Mouse (Mus musculus) CD4-positive, CD25-positive, alpha-beta regulatory T cell, adult 4 months (primary cell): Measurements from ENCODE around the gene Cmtm2b. TPM values are rescaled to one million over a fixed set of nuclear protein-coding genes. Genes with fewer than 3 reads are reported as not detected.

Experiments
- ATAC-seq: one replicate; pipeline ENCODE4 v1.8.0; 2017
- polyA plus RNA-seq, 2 experiments: library from polyadenylated mRNA; unstranded; fragments of 100-300 nt; shearing (Covaris generic); gene quantifications; one replicate each; pipeline ENCODE4 v1.2.1; 2017

Cmtm2b gene
- polyA plus RNA-seq, 2 experiments from 2014 or later = not detected

- no peak for ATAC-seq
Observed at GRCm38 (mm10) chr8:104342426-104342825, 20.4 kb downstream of the Cmtm2b start.

GRCm38 (mm10) chr8:104343957-104344356 is 21.9 kb downstream of the Cmtm2b start:
- peak; percentile 60 for ATAC-seq

DNA sequence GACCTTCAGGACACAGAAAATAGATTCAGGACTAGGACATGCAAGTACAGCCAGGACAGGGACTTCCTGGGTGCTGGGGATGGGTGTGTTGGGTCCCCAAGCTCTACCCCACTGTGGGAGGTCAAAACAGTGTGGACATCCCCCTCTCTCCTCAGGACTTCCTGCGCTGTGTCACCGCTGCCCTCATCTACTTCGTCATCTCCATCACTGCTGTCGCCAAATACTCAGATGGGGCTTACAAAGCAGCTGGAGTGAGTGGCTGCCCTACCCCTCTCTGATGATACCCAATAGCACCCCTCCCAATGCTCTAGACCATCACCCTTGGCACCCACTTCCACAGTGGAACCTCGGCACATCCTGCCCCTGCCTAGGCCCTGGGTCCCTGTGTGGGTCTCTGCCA is 22.6 kb downstream of the Cmtm2b start:
- no peak for ATAC-seq

DNA sequence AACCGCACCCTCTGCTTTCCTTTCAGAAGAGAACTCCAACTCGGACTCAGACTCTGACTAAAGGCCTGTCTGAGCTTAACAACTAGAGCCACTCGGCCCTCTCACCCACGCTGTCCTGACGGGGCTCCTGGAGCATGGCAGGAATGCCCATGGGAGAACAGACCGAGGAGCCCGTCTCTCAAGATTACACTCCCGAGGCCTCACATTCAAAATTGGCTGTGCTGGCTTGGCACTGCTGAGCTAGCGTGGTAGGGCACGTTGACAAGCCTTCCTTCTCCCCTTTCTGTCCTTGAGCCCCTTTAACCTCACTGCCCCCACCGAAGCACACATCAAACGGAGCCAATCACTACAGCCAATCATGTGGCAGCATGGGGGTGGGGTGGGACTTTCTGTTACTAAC is 24.7 kb downstream of the Cmtm2b start:
- no peak for ATAC-seq

DNA sequence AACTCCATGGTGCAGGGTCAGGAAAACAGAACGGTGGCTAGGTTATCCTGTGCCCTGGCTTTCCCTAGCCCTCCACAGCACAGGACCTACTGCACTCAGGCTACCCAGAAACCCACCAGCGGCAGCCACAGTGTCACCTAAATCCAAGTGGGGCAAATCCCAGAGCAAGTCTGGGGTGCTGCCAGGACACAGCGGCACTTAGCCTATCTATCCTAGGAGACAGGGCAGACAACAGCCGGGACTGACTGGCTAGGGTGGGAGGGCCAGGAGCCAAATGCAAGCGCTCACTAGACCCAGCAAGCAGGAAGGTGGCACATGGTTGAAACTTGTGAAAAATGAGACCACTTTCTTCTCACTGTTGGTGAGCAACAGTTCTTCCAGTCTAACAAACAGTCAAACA is 26.9 kb downstream of the Cmtm2b start:
- no peak for ATAC-seq

GRCm38 (mm10) chr8:104350047-104350446 is 28.0 kb downstream of the Cmtm2b start:
- no peak for ATAC-seq

DNA sequence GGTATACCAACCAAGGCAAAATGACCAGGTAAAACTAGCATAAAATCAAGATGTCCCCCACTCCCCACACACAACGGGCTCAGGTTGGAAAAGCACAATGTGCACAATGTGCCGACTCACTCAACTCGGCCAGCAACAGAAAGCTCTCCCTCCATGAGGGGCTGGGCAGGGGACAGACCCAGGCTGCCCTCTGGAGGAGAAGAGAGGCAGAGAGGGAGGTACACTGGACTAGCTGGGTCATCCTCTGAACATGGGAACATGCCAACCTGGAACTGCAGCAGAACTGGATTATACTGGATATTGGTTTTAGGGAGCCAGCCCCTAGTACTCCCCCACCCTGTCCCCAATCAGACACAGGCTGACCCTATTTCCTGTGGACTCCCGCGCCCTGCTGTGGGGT is 31.2 kb downstream of the Cmtm2b start:
- no peak for ATAC-seq

DNA sequence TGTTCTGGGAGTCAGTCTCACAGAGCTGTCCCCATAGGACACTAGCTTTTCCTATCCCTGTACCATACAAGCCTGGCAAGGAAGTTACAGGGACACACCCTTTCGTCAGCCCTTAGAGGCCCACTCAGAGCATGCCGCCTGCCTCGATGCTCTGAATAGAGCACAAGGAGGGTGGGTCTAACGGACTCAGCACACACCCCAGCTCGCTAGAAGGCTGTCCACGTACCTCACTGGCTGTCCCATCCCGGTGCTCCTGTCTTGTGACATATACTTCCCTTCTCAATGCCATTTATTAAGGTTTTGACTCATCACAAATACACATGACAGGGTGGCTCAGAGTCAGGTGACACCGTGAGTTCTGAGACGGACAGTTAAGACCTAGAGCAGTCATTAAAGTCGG is 32.5 kb downstream of the Cmtm2b start:
- no peak for ATAC-seq

DNA sequence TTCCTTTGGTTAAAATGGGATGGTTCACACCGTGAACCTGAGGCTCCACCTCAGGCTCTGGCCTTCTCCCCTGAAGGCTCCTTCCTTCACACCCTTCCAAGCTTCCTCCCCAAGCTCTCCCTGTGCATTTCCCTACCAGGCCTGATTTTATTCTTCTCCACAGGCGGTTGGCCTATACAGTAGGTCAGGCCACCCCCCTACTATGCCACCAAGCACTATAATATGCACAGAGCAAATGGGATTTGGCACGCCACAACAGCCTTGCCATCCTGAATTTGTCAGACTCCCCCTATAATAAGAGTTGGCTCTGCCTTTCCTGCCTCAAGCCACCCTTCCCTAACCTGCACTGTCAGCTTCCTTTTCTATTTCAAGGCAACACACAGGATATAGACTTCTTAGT is 36.6 kb downstream of the Cmtm2b start:
- no peak for ATAC-seq

- no peak for ATAC-seq
Observed at GRCm38 (mm10) chr8:104359778-104360456, 37.9 kb downstream of the Cmtm2b start.

- ATAC-seq = no peak
Observed at GRCm38 (mm10) chr8:104365695-104366094, 43.7 kb downstream of the Cmtm2b start.

DNA sequence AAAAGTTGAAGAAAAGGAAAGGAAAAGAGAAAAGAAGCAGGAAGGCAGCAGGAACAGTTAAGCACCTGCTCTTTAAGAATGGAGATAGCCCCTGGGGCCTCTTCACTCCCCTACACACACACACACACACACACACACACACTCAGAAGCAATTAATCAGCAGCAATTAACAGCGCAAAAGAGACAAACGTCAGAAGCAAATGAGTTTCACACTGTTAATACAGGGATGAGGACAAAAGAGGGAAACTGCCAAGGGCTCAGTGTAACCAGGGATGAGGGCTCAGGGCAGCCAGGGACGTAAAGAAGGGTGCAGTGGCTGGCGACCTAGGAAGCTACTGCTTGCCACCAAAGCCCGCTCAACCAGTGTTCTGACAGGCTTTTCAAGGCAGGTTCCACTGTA is 45.4 kb downstream of the Cmtm2b start:
- ATAC-seq = no peak

DNA sequence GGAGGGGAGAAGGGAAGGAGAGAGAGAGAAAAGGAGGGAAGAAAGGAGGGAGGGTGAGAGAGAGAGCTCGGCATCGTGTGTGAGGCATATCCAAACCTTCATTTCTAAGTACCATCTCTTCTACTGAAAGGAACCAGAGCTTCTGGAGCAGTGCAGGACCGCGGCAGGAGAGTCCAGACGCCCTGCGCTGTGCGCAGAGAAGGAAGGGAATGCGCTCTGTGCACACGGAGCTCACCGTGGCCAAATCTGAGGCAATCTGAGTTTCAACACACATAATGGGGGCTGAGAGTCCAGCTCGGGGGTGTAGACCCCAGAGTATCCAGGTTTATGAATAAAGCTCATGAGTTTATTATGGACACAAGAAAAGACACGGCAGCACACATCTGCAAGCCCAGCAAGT is 47.6 kb downstream of the Cmtm2b start:
- no peak for ATAC-seq

- ATAC-seq = no peak
Observed at GRCm38 (mm10) chr8:104370071-104370470, 48.0 kb downstream of the Cmtm2b start.

DNA sequence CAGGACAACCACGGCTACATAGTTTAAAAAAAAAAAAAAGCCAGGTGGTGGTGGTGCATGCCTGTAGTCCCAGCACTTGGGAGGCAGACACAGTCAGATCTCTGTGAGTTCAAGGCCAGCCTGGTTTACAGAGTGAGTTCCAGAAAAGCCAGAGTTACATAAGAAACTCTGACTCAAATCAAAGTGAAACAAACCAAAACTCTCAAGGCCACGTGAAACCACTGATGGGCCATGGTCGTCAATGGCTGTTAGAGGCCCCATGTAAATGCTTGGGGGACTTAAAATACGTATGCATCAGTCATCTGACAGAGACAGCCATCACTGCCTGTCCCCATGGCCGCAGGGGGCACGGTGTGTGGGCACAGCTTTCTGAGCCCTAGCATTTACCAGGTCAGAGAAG is 49.1 kb downstream of the Cmtm2b start:
- no peak for ATAC-seq

DNA sequence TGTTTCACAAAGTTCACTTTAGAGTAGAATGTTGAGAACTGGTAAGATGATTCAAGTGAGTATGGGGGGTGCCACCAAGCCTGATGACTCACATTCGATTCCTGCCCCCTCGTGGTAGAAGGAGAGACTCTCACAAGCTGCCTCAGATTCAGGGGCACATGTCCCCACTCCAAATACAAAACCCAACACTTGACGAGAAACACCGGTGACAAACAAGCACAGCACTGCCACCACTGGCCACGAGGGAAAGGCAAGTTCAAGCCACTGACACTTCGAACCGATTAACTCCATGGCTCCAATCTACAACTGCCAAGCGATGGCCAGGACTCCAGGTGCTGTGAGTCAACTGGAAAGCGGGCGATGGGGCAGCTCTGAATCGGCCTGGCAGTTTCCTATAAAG is 51.7 kb downstream of the Cmtm2b start:
- no peak for ATAC-seq

DNA sequence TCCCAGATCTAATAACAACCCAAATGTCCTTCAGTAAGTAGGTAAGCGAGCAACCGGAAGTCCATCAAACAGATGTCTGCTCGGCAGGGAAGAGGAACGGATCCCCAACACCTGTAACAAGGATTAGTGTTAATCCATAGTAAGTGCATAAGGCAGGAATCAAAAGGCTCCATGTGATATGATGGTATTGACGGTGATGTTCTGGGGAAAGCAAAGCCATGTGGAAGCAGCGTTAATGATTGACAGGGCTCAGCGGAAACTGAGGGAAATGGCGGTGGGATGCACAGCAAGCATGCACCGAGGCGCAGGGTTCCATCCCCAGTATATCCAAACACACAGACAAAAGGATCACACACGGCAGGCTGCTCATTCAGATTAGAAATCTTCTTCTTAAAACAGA is 52.2 kb downstream of the Cmtm2b start:
- ATAC-seq = no peak

- ATAC-seq = no peak
Observed at GRCm38 (mm10) chr8:104374864-104375846, 53.1 kb downstream of the Cmtm2b start.

GRCm38 (mm10) chr8:104375959-104376358 is 53.9 kb downstream of the Cmtm2b start:
- ATAC-seq = no peak

DNA sequence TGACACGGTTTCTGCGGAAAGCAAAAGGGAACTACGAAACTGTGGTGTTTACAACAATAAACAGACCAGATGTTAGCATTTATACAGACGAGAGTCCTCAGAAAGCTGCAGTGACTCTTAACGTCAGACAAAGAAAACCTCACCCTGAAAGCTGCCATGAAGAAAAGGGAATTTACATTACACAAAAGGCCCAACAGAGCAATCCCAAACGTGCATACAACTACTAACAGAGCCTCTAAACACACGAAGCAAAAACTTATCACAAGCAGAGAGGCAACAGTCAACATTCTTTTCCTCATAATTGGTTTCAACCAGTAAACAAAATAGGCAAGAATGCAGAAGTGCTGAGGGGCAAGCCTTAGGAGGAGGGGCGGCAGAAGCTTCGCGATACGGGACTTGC is 54.6 kb downstream of the Cmtm2b start:
- ATAC-seq = no peak

GRCm38 (mm10) chr8:104379301-104379836 is 57.3 kb downstream of the Cmtm2b start:
- ATAC-seq = no peak

GRCm38 (mm10) chr8:104380269-104380668 is 58.2 kb downstream of the Cmtm2b start:
- ATAC-seq = no peak
